Mouse (Mus musculus) embryonic facial prominence, embryonic 13.5 days (tissue): ENCODE measurements around the gene Fam83g. TPM values are rescaled to one million over a fixed set of nuclear protein-coding genes. Genes with fewer than 3 reads are reported as not detected.
"Not testable (repeated sequence)": the region's sequence is repeated elsewhere in the genome, so short reads cannot be mapped to it uniquely, and the experiment has no call there.

Source experiments
- ATAC-seq: fragments of 200-750 bp; cut with Nextera tagmentation; 2 replicates; pipeline ENCODE4 v1.8.0; 2017; ENCODE audit warnings: low read depth; ENCODE audit not compliant: insufficient number of reproducible peaks, insufficient read depth, low FRiP score, low TSS enrichment
- H3K27ac ChIP-seq: fragments of 300-500 bp; sonication (generic); 2 replicates; pipeline ENCODE4 v1.5.1; 2015; ENCODE audit warnings: moderate library complexity, mild to moderate bottlenecking, inconsistent platforms
- H3K27me3 ChIP-seq: fragments of 300-500 bp; sonication (generic); 2 replicates; pipeline ENCODE4 v1.6.1; 2015; ENCODE audit warnings: mild to moderate bottlenecking, inconsistent platforms
- H3K36me3 ChIP-seq: fragments of 300-500 bp; sonication (generic); 2 replicates; pipeline ENCODE4 v1.6.1; 2015; ENCODE audit warnings: mild to moderate bottlenecking, inconsistent platforms
- H3K4me1 ChIP-seq: fragments of 300-500 bp; sonication (generic); 2 replicates; pipeline ENCODE4 v1.6.1; 2015; ENCODE audit warnings: inconsistent platforms
- H3K4me2 ChIP-seq: fragments of 300-500 bp; sonication (generic); 2 replicates; pipeline ENCODE4 v1.6.1; 2015; ENCODE audit warnings: moderate library complexity, mild to moderate bottlenecking, inconsistent platforms
- H3K4me3 ChIP-seq: fragments of 300-500 bp; sonication (generic); 2 replicates; pipeline ENCODE4 v1.5.1; 2015; ENCODE audit warnings: mild to moderate bottlenecking, inconsistent platforms
- H3K9ac ChIP-seq: fragments of 300-500 bp; sonication (generic); 2 replicates; pipeline ENCODE4 v1.6.1; 2015; ENCODE audit warnings: mild to moderate bottlenecking, inconsistent platforms
- H3K9me3 ChIP-seq: fragments of 300-500 bp; sonication (generic); 2 replicates; pipeline ENCODE4 v1.6.1; 2016; ENCODE audit warnings: inconsistent platforms
- WGBS: fragments of 180-500 bp; shearing (Covaris S2); methylation state at CpG from one replicate; pipeline ENCODE4 v1.1.7; 2015; ENCODE audit warnings: mixed read lengths; 5-methylcytosine and 5-hydroxymethylcytosine counted together
- polyA plus RNA-seq: library from polyadenylated mRNA; unstranded; fragments of >200 nt; fragmentation: Nextera tagmentation; extraction: Ambion mirVana; gene quantifications from 2 replicates; pipeline ENCODE4 v1.2.1, GENCODE M21; 2015

The Fam83g gene
- polyA plus RNA-seq: 2.8 and 3.9 TPM in 2 replicates

DNA sequence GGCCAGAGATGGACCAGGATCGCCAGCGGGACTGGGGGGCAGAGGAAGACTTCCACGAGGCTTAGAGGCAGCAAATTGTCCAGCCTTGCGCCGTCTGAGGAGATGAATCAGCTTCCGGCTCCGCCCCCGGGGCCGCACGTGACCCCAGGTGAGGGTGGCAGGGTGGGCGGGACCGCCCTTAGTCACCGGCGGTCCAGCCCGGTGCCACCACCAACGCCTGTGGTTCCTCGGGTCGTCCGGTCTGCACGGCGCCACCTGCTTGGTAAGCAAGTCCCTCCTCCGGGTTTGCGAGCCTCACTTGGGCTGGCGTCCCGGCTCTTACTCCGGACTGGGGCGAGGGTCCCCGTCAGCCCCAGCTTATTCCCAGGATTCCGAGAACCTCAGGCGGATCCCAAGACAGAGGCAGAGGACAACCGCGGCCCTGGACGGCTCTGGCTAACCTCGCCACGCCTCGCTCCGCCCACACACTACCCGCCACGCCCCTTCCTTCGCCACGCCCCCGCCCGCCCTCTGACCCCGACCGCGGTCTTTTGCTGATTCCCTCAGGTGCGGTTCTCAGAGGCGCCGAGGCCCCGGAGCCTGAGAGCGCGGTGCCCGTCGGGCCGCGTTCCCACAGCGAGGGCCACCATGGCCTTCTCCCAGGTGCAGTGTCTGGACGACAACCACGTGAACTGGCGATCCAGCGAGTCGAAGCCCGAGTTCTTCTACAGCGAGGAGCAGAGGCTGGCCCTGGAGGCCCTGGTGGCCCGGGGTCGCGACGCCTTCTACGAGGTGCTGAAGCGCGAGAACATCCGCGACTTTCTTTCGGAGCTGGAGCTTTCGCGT, at the start of gene Fam83g:
Fam83g (plus strand) TSS at position 185 of the 825 bp plus-strand sequence.
- Histone ChIP-seq H3K4me2 (peak within 1 kb of the TSS; percentile 75), H3K4me3 (peak within 1 kb of the TSS; percentile 51), H3K9me3 (no peaks in the 10 kb centered on the region), H3K9ac (peak within 1 kb of the TSS; percentile 64), H3K27me3 (peaks cover 36% of the 10 kb centered on the region), H3K36me3 (no peaks in the 10 kb centered on the region), H3K4me1 (peaks cover 28% of the 10 kb centered on the region), H3K27ac (no peak within 1 kb of the TSS)
- under 1% methylated on average over 76 of the region's 76 CpGs for WGBS
- ATAC-seq: peak; percentile 16; the same call in 1 of the 2 replicates

DNA sequence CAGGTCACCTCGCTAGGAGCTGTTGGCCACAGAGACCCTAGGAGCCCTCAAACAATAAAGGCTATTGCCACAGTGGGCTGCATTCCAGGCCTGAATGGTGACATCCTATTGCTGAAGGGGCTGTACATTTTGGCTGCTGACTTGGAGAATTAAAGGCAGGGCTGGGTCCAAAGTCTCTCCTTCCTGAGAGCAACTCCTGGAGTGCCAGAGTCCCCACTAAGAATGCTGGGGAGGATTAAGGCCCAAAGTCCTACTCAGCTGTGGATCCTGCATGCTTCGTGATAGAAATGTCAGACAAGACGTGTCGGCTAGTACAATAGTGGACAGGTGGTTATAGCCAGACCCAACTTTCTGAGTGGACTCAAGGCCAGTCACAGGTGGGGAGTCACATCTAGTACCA, 47.6 kb upstream of the Fam83g start:
- not testable (repeated sequence) for H3K36me3 ChIP-seq, H3K9ac ChIP-seq, H3K9me3 ChIP-seq, H3K4me3 ChIP-seq, ATAC-seq, H3K27ac ChIP-seq, H3K4me2 ChIP-seq, H3K27me3 ChIP-seq, H3K4me1 ChIP-seq
- 91% methylated on average over 3 of the region's 4 CpGs for WGBS

DNA sequence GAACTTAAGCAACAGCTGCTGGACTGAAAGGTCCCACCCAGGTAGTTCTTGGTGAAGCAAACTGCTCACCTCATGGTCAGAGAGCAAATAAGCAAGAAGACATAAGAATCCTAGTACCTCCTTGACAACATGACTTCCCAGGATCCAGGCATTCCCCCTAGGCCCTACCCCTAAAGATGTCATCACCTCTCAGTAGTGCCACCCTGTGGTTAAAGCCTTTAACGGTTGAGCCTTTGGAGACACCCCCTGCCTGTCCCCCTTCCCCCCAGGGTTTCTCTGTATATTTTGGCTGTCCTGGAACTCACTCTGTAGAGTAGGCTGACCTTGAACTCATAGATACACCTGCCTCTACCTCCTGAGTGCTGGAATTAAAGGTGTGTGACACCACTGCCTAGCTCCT, 46.5 kb upstream of the Fam83g start:
- Histone ChIP-seq H3K4me1 (no peaks in the 10 kb centered on the region), H3K4me2 (no peak overlapping the region), H3K9ac (no peak overlapping the region), H3K9me3 (no peaks in the 10 kb centered on the region), H3K27me3 (no peaks in the 10 kb centered on the region), H3K36me3 (no peaks in the 10 kb centered on the region), H3K27ac (no peak overlapping the region), H3K4me3 (no peak overlapping the region)
- ATAC-seq: no peak
- 41% methylated on average over 1 of the region's 1 CpGs for WGBS

DNA sequence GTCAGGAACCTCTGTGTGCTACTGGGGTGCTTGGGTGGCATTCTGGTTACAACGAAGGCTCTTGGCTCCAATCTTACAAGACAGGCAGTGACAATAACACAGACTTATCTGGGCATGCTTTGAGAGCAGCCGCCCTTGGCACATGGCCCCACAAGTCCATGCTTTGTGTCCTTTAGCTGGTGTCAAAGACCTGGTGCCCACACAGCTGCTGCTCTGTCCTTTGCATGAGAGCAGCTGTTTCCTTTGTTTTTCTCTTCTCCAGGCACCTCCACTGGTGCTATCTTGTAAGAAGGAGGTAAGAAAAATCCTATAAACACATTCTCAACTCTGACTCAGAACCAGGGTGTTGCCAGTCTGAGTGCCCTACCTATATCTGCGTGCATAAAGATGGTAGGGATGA, 46.0 kb upstream of the Fam83g start:
- no peaks in the 10 kb centered on the region for H3K4me1 ChIP-seq
- ATAC-seq: no peak
- no peaks in the 10 kb centered on the region for H3K36me3 ChIP-seq
- H3K4me2 ChIP-seq: no peak overlapping the region
- 88% methylated on average over 3 of the region's 3 CpGs for WGBS
- no peaks in the 10 kb centered on the region for H3K9me3 ChIP-seq
- H3K27ac ChIP-seq: no peak overlapping the region
- H3K4me3 ChIP-seq: no peak overlapping the region
- no peaks in the 10 kb centered on the region for H3K27me3 ChIP-seq
- H3K9ac ChIP-seq: no peak overlapping the region

DNA sequence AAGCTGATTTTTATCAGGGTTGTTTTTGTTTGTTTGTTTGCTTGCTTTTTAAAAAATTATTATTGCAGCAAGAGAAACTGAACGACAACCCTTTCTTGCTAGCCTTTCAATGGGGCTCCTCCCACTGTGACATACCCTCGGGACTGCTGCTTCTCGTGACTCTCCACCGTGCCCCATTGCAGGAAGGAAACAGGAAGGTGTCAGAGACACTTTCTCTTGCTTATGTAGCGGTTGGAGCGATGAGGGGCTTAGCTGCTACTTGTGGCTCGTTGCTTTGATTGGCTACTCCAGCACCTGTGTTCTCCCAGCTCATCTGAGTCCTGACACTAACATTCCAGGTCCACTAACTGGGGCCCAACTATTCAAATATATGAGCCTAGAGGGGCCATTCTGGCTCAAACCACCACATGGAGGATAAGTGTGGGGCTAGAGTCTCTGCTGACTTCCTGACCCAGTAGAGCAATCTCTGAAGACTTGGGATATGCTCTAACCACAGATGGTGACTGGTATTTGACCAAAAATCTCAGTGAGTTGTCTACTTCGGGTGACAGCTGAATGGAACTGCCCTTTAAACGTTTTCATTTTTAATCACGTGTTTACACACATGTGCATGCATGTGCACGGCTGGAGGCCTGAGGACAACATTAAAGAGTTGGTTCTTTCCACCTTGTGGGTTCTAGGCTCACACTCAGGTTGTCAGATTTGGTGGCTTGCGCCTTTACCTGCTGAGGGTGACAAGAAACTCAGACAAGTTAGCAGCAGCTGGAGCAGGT, 44.9 kb upstream of the Fam83g start:
- Histone ChIP-seq H3K9me3 (no peaks in the 10 kb centered on the region), H3K4me3 (no peak overlapping the region), H3K36me3 (no peaks in the 10 kb centered on the region), H3K4me2 (no peak overlapping the region), H3K4me1 (peaks cover 5% of the 10 kb centered on the region; the same call in 1 of the 2 replicates), H3K27me3 (no peaks in the 10 kb centered on the region), H3K9ac (no peak overlapping the region), H3K27ac (no peak overlapping the region)
- 75% methylated on average over 12 of the region's 12 CpGs for WGBS
- no peak for ATAC-seq

DNA sequence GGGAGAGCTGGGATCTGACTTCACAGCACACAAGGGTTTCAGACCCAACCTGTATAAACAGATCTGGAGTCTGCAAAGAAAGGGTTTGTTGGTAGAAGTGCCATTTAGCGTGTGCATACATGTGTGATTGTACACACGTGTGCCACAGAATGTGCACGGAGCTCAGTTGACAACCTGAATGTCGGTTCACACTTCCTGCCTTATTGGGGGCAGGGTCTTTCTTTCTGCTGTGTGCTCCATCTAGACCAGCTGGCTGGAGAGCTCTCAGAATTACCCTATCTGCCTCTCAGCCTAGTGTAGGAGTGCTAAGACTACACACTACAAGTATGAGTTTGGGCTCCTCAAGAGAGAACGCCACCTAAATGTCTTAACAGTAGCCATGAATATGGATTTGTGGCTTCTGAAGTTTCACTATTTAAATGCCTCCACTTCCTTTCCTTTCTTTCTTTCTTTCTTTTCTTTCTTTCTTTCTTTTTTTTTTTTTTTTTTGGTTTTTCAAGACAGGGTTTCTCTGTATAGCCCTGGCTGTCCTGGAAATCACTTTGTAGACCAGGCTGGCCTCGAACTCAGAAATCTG, 44.2 kb upstream of the Fam83g start:
- H3K27ac ChIP-seq: no peak overlapping the region
- WGBS: 90% methylated on average over 6 of the region's 6 CpGs
- no peaks in the 10 kb centered on the region for H3K36me3 ChIP-seq
- H3K4me3 ChIP-seq: no peak overlapping the region
- ATAC-seq: no peak
- H3K9ac ChIP-seq: no peak overlapping the region
- peaks cover 12% of the 10 kb centered on the region; the same call in 1 of the 2 replicates for H3K4me1 ChIP-seq
- H3K27me3 ChIP-seq: no peaks in the 10 kb centered on the region
- no peak overlapping the region for H3K4me2 ChIP-seq
- H3K9me3 ChIP-seq: no peaks in the 10 kb centered on the region

DNA sequence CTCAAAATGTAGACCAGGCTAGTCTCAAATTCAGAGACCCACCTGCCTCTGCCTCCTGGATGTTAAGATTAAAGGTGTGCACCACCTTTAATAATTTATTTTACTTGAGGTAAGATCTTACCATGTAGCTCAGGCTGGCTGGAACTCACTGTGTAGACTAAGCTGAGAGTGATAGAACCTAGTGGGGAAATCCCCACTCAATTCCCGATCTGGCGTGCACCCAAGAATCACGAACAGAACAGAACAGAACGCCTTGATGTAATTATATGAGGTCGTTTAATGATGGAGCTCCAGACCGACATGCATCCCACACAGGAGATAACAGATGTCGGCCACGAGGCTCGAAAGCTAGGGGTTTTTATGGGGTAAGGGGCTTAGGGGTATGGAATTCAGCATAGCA, 43.3 kb upstream of the Fam83g start:
- not testable (repeated sequence) for H3K27me3 ChIP-seq, H3K4me2 ChIP-seq, H3K4me3 ChIP-seq, H3K27ac ChIP-seq, H3K9me3 ChIP-seq, H3K9ac ChIP-seq, ATAC-seq, H3K36me3 ChIP-seq
- WGBS: 55% methylated on average over 9 of the region's 9 CpGs
- H3K4me1 ChIP-seq: peaks cover 14% of the 10 kb centered on the region; the same call in 1 of the 2 replicates

DNA sequence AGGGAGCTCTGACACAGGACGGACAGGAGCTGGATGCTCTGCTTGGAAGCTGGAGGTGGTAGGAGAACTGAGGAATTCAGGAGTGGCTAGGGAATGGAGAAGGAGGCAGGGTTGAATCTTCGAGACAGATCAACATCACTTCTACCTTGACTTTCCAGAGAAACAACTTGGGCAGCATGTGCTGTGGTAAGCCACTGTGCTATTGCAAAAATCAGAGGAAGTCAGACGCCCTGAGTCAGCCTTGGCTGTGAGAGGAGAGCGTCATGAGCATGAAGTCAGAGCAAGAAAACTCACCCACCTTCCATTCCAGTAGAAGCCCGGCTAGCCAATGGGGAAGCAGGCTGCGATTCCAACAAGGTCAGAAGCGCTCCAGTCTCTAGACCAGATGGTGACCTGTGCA, 41.8 kb upstream of the Fam83g start:
- Histone ChIP-seq H3K4me2 (no peak overlapping the region), H3K9ac (no peak overlapping the region), H3K9me3 (no peaks in the 10 kb centered on the region), H3K4me1 (peaks cover 14% of the 10 kb centered on the region; the same call in 1 of the 2 replicates), H3K27me3 (no peaks in the 10 kb centered on the region), H3K4me3 (no peak overlapping the region), H3K36me3 (no peaks in the 10 kb centered on the region), H3K27ac (no peak overlapping the region)
- WGBS: 74% methylated on average over 7 of the region's 7 CpGs
- no peak for ATAC-seq

DNA sequence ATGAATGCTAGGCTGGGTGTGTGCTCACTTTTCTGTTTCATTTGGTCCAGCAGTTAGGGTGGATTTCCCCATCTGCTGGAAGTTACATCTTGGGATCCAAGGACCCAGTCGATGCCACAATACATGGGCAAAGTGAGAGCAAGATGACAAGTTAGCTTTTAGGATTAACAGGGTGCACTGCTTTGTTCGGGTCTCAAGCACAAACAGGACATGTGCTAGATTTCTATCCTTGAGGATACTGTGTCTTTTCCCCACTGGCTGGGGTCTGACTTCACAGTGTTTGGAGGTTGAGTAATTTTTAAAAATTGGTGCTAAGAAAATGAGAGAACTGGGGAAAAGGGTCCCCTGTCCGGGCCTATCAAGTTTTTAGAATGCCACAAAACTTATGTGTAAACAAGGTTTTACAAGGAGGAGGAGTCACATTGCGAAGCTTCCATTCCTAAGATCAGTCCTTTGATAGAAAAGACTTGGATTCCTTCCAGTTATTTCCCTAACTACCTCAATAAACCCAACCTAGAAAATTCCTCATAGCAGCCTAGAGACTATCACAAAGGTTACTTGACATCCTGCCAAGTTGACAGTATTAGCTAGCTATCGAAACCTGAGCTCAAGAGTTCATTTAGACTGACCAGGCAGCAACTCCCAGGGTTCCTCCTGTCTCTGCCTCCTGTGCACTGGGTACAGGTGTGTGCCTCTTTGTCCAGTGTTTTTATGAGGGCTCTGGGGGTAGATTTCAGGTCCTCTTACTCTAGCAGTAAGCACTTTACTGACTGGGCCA, 40.5 kb upstream of the Fam83g start:
- Histone ChIP-seq H3K4me2 (no peak overlapping the region), H3K9ac (no peak overlapping the region), H3K27me3 (no peaks in the 10 kb centered on the region), H3K36me3 (no peaks in the 10 kb centered on the region), H3K4me1 (peaks cover 14% of the 10 kb centered on the region; the same call in 1 of the 2 replicates), H3K4me3 (no peak overlapping the region), H3K9me3 (no peaks in the 10 kb centered on the region), H3K27ac (no peak overlapping the region)
- WGBS: 72% methylated on average over 5 of the region's 5 CpGs
- ATAC-seq: no peak

DNA sequence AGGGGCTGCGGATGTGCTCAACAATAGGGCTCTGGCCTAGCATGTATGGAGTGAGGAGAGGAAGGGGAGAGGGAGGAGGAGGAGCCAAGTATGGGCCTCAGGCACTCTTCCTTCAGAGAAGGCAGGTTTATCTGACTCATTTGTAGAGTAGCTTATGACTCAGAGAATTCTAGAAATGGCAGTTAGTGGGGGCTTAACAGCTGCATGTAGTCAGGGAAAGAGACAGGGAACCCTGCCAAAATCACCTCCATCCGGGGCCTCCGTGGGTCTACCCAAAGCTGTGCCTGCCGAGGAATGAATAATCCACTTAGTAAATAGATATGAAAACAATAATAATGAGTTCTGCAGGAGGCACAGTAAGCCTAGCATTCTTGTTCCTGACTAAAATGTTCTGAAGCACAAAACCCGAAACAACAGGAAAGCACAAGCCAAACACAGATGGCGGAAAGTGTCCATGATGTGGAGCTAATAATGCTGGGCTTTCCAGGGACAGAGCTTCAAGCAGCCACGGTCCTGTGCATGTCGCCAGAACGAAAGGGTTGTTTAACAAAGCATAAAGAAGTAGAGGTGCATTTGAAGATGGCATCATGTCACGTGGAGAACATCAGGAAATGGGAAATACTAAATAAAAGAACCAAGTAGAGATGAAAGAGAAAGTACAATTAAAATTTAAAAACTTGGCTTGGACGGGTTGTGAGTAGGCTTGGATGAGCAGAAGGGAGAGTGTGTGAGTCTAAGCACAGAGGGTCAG, 39.1 kb upstream of the Fam83g start:
- H3K36me3 ChIP-seq: no peaks in the 10 kb centered on the region
- H3K9me3 ChIP-seq: no peaks in the 10 kb centered on the region
- H3K27me3 ChIP-seq: no peaks in the 10 kb centered on the region
- ATAC-seq: no peak
- no peak overlapping the region for H3K4me3 ChIP-seq
- H3K4me1 ChIP-seq: peaks cover 14% of the 10 kb centered on the region; the same call in 1 of the 2 replicates
- 58% methylated on average over 11 of the region's 11 CpGs for WGBS
- no peak overlapping the region for H3K9ac ChIP-seq
- peak overlapping the region; percentile 45; the same call in 1 of the 2 replicates for H3K27ac ChIP-seq
- no peak overlapping the region for H3K4me2 ChIP-seq
